Mouse (Mus musculus) heart, adult 2 months (tissue): ENCODE measurements at regions not wholly inside any gene's neighbourhood (a gene's known extent, or its start where the extent isn't known, plus 50 kb on each side); places are given as distances from the start of the nearest gene placed in this dataset.

Experiments used
- CTCF ChIP-seq: fragments of 200-600 bp; IDR thresholded peaks from 2 replicates; pipeline ENCODE4 v1.8.1; 2022; ENCODE audit warnings: antibody characterized with exemption, mild to moderate bottlenecking, moderate library complexity
- EP300 ChIP-seq: fragments of 200-500 bp; IDR thresholded peaks from 2 replicates; pipeline ENCODE4 v1.6.1; 2011; ENCODE audit warnings: low read depth, low read length, control low read depth; ENCODE audit not compliant: insufficient read depth
- POLR2A ChIP-seq: fragments of 200-500 bp; IDR thresholded peaks from 2 replicates; pipeline ENCODE4 v1.6.1; 2011; ENCODE audit warnings: mild to moderate bottlenecking, low read depth, low read length, control low read depth; ENCODE audit not compliant: insufficient read depth

DNA sequence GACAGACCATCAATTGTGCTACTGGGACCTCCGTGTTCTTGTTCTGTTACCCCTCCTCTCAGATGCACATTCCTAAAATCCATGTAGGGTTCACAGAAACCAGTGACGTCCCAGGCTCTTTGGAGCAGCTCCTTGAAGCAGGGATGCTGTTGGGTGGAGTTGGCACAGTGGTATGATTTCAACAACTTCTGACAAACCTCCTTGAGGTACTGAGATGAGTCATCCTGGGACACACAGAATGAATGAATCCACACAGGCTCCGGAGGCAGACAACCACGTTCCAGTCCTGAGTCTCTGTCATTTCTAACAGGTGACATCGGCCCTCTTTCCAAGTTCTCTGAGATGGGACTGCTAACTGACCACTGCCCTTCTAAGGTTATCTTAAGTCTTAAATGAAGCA lies 360.2 kb downstream of the Rps15a start:
- TF ChIP-seq CTCF: no peak
- TF ChIP-seq POLR2A: no peak
- TF ChIP-seq EP300: no peak
